Mouse (Mus musculus) MEL (cell line): ENCODE measurements around the gene Omg. TPM values are rescaled to one million over a fixed set of nuclear protein-coding genes. Genes with fewer than 3 reads are reported as not detected.

Experiments
- DNase-seq: peaks from one replicate; pipeline ENCODE4 v3.0.0; 2011; ENCODE audit warnings: low read depth, low spot score
- H3K27ac ChIP-seq: 2 replicates; pipeline ENCODE4 v1.5.1; 2012; ENCODE audit warnings: low read depth, mild to moderate bottlenecking, control low read depth, low read length, moderate library complexity; ENCODE audit not compliant: control insufficient read depth
- H3K27me3 ChIP-seq, 2 experiments: fragments of 150-350 bp in 1 of 2; sonication (generic) in 1 of 2; 2 replicates each; pipeline ENCODE4 v1.6.1; 2012; ENCODE audit warnings: low read length in 2 of 2, mild to moderate bottlenecking in 2 of 2, improper control_type of control experiment in 1 of 2, moderate library complexity in 1 of 2; ENCODE audit not compliant: insufficient read depth in 2 of 2, control insufficient read depth in 1 of 2
- H3K36me3 ChIP-seq, 2 experiments: 2 replicates each; pipeline ENCODE4 v1.6.1; 2012 to 2014; ENCODE audit warnings: low read length in 2 of 2, improper control_type of control experiment in 1 of 2, inconsistent platforms in 1 of 2, mild to moderate bottlenecking in 1 of 2; ENCODE audit not compliant: insufficient read depth in 2 of 2, control insufficient read depth in 1 of 2
- H3K4me1 ChIP-seq, 2 experiments: fragments of 150-350 bp in 1 of 2; sonication (generic) in 1 of 2; 2 replicates each; pipeline ENCODE4 v1.6.1; 2012; ENCODE audit warnings: low read length in 2 of 2, improper control_type of control experiment in 1 of 2, mild to moderate bottlenecking in 1 of 2; ENCODE audit not compliant: insufficient read depth in 2 of 2, control insufficient read depth in 1 of 2
- H3K4me3 ChIP-seq, 2 experiments: fragments of 150-350 bp in 1 of 2; sonication (generic) in 1 of 2; 2 replicates each; pipeline ENCODE4 v1.5.1; 2012; ENCODE audit warnings: low read depth in 2 of 2, low read length in 2 of 2, mild to moderate bottlenecking in 2 of 2, moderate library complexity in 2 of 2, control low read depth in 1 of 2, improper control_type of control experiment in 1 of 2; ENCODE audit not compliant: control insufficient read depth in 1 of 2, insufficient read depth in 1 of 2
- H3K79me2 ChIP-seq: 2 replicates; pipeline ENCODE4 v1.6.1; 2012; ENCODE audit warnings: mild to moderate bottlenecking, low read length, moderate library complexity; ENCODE audit not compliant: control insufficient read depth, poor library complexity, insufficient read depth
- H3K9ac ChIP-seq: 2 replicates; pipeline ENCODE4 v1.6.1; 2012; ENCODE audit warnings: low read depth, mild to moderate bottlenecking, control low read depth, low read length, moderate library complexity; ENCODE audit not compliant: control insufficient read depth, poor library complexity, severe bottlenecking
- H3K9me3 ChIP-seq: fragments of 150-350 bp; sonication (generic); replicated peaks from 2 replicates; pipeline ENCODE4 v1.6.1; 2012; ENCODE audit warnings: mild to moderate bottlenecking, low read length, improper control_type of control experiment, moderate library complexity; ENCODE audit not compliant: insufficient read depth
- CHD1 ChIP-seq: IDR thresholded peaks from 2 replicates; pipeline ENCODE4 v1.6.1; 2012; ENCODE audit warnings: low read depth, mild to moderate bottlenecking, inconsistent platforms, low read length, improper control_type of control experiment
- CHD2 ChIP-seq: IDR thresholded peaks from 2 replicates; pipeline ENCODE4 v1.6.1; 2011; ENCODE audit warnings: low read length, improper control_type of control experiment
- CTCF ChIP-seq, 3 experiments: IDR thresholded peaks in 2 of 3; conservative IDR thresholded peaks in 1 of 3; 2 replicates each; pipeline ENCODE4 v1.5.1; 2011 to 2012; ENCODE audit warnings: low read length in 3 of 3, low read depth in 2 of 3, mild to moderate bottlenecking in 2 of 3, improper control_type of control experiment in 1 of 3, inconsistent platforms in 1 of 3, mixed read lengths in 1 of 3, moderate library complexity in 1 of 3; ENCODE audit not compliant: control insufficient read depth in 1 of 3, insufficient read depth in 1 of 3, poor library complexity in 1 of 3, severe bottlenecking in 1 of 3
- E2F4 ChIP-seq: IDR thresholded peaks from 2 replicates; pipeline ENCODE4 v1.6.1; 2011; ENCODE audit warnings: low read depth, low read length, improper control_type of control experiment, borderline replicate concordance
- ETS1 ChIP-seq: IDR thresholded peaks from 2 replicates; pipeline ENCODE4 v1.6.1; 2012; ENCODE audit warnings: low read depth, mild to moderate bottlenecking, inconsistent platforms, low read length, improper control_type of control experiment, moderate library complexity
- GATA1 ChIP-seq: IDR thresholded peaks from 2 replicates; pipeline ENCODE4 v1.6.1; 2011; ENCODE audit warnings: low read depth, low read length, improper control_type of control experiment
- HCFC1 ChIP-seq: IDR thresholded peaks from 2 replicates; pipeline ENCODE4 v1.6.1; 2012; ENCODE audit warnings: low read depth, mild to moderate bottlenecking, inconsistent platforms, low read length, improper control_type of control experiment, moderate library complexity
- JUND ChIP-seq: IDR thresholded peaks from 2 replicates; pipeline ENCODE4 v1.6.1; 2011; ENCODE audit warnings: low read depth, mild to moderate bottlenecking, improper control_type of control experiment, low read length
- KAT2A ChIP-seq: conservative IDR thresholded peaks from 2 replicates; pipeline ENCODE4 v1.6.1; 2012; ENCODE audit warnings: low read depth, low read length, improper control_type of control experiment, inconsistent platforms
- MAFK ChIP-seq: IDR thresholded peaks from 2 replicates; pipeline ENCODE4 v1.6.1; 2011; ENCODE audit warnings: low read depth, mild to moderate bottlenecking, low read length, improper control_type of control experiment, borderline replicate concordance
- MAX ChIP-seq: IDR thresholded peaks from 2 replicates; pipeline ENCODE4 v1.6.1; 2011; ENCODE audit warnings: low read length, improper control_type of control experiment
- MAZ ChIP-seq: IDR thresholded peaks from 2 replicates; pipeline ENCODE4 v1.6.1; 2012; ENCODE audit warnings: low read depth, mild to moderate bottlenecking, inconsistent platforms, low read length, improper control_type of control experiment
- MEF2A ChIP-seq: IDR thresholded peaks from 2 replicates; pipeline ENCODE4 v1.6.1; 2014; ENCODE audit warnings: low read depth, mild to moderate bottlenecking, inconsistent platforms, low read length, improper control_type of control experiment; ENCODE audit not compliant: poor library complexity, insufficient replicate concordance, severe bottlenecking; ENCODE audit errors: extremely low read depth
- MYB ChIP-seq: IDR thresholded peaks from 2 replicates; pipeline ENCODE4 v1.6.1; 2011; ENCODE audit warnings: mild to moderate bottlenecking, low read depth, low read length, improper control_type of control experiment
- NRF1 ChIP-seq: IDR thresholded peaks from 2 replicates; pipeline ENCODE4 v1.6.1; 2014; ENCODE audit warnings: low read depth, mild to moderate bottlenecking, inconsistent platforms, low read length, improper control_type of control experiment, moderate library complexity; ENCODE audit not compliant: poor library complexity, insufficient read depth, severe bottlenecking
- POLR2A ChIP-seq, 2 experiments: IDR thresholded peaks; 2 replicates each; pipeline ENCODE4 v1.6.1; 2011 to 2012; ENCODE audit warnings: low read length in 2 of 2, mild to moderate bottlenecking in 2 of 2, control low read depth in 1 of 2, improper control_type of control experiment in 1 of 2, low read depth in 1 of 2, moderate library complexity in 1 of 2; ENCODE audit not compliant: control insufficient read depth in 1 of 2, insufficient read depth in 1 of 2, poor library complexity in 1 of 2
- POLR2AphosphoS2 ChIP-seq: IDR thresholded peaks from 2 replicates; pipeline ENCODE4 v1.6.1; 2011; ENCODE audit warnings: low read length, improper control_type of control experiment
- RAD21 ChIP-seq: IDR thresholded peaks from 2 replicates; pipeline ENCODE4 v1.6.1; 2011; ENCODE audit warnings: mild to moderate bottlenecking, low read depth, low read length, improper control_type of control experiment
- RCOR1 ChIP-seq: IDR thresholded peaks from 2 replicates; pipeline ENCODE4 v1.6.1; 2012; ENCODE audit warnings: low read depth, mild to moderate bottlenecking, inconsistent platforms, low read length, improper control_type of control experiment
- SIN3A ChIP-seq: IDR thresholded peaks from 2 replicates; pipeline ENCODE4 v1.6.1; 2012; ENCODE audit warnings: low read length, improper control_type of control experiment, inconsistent platforms
- SMC3 ChIP-seq: IDR thresholded peaks from 2 replicates; pipeline ENCODE4 v1.6.1; 2011; ENCODE audit warnings: low read depth, low read length, improper control_type of control experiment
- TAL1 ChIP-seq: IDR thresholded peaks from 2 replicates; pipeline ENCODE4 v1.6.1; 2012; ENCODE audit warnings: mild to moderate bottlenecking, inconsistent platforms, low read length, moderate library complexity, mixed read lengths
- USF1 ChIP-seq: IDR thresholded peaks from 2 replicates; pipeline ENCODE4 v1.6.1; 2014; ENCODE audit warnings: low read depth, mild to moderate bottlenecking, inconsistent platforms, low read length, improper control_type of control experiment, moderate library complexity
- USF2 ChIP-seq, 2 experiments: IDR thresholded peaks; 2 replicates each; pipeline ENCODE4 v1.6.1; 2011 to 2012; ENCODE audit warnings: improper control_type of control experiment in 2 of 2, low read length in 2 of 2, borderline replicate concordance in 1 of 2, inconsistent platforms in 1 of 2, low read depth in 1 of 2, mild to moderate bottlenecking in 1 of 2; ENCODE audit not compliant: insufficient read depth in 1 of 2
- ZC3H11A ChIP-seq: IDR thresholded peaks from 2 replicates; pipeline ENCODE4 v1.6.1; 2012; ENCODE audit warnings: low read depth, mild to moderate bottlenecking, inconsistent platforms, low read length, improper control_type of control experiment
- ZKSCAN1 ChIP-seq: IDR thresholded peaks from 2 replicates; pipeline ENCODE4 v1.6.1; 2012; ENCODE audit warnings: low read depth, mild to moderate bottlenecking, inconsistent platforms, low read length, improper control_type of control experiment, moderate library complexity
- ZMIZ1 ChIP-seq: IDR thresholded peaks from 2 replicates; pipeline ENCODE4 v1.6.1; 2012; ENCODE audit warnings: low read depth, mild to moderate bottlenecking, inconsistent platforms, low read length, improper control_type of control experiment, moderate library complexity
- polyA plus RNA-seq, 2 experiments: library from polyadenylated mRNA; stranded (reverse) in 1 of 2; unstranded in 1 of 2; fragments of >175 nt in 1 of 2; fragments of >200 nt in 1 of 2; gene quantifications; 2 replicates each; pipeline versions ENCODE4 v1.2.1 to v1.2.4; 2012; ENCODE audit warnings: low replicate concordance in 2 of 2, low read depth in 1 of 2; ENCODE audit not compliant: insufficient read length in 2 of 2, insufficient read depth in 1 of 2, missing spikeins in 1 of 2
- total RNA-seq: library from RNA; depleted of rRNA; stranded (reverse); fragments of 300-350 nt; gene quantifications from 2 replicates; pipeline ENCODE4 v1.2.3, GENCODE M21; 2012; rRNA removed

The Omg gene
- total RNA-seq = not detected in 2 replicates
- polyA plus RNA-seq = under 1 TPM in 1 of 2 experiments, not detected in 1; 0.21 TPM

DNA sequence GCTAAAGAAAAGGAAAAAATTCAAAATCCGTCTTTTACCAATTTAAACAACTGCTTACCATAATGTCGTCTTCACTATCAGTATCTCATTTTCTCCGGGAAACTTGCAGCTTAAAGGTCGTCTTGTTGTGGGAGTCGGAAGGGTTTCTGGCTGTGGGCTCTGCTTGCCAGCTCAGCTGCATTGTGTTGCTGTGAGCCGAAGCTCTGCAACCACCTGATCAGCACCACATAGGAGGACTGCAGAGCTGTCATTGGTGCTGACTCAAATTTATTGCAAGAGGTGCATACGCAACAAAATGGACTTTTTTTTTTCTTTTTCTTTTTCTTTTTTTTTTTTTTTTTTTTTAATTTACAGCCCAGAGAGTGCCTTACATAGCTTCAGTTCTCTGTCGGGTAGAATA, at the start of gene Omg:
Omg (minus strand) TSS at position 240 of the 400 bp plus-strand sequence.
- Histone ChIP-seq H3K79me2 (no peaks in the 10 kb centered on the region), H3K4me3 (no peak within 1 kb of the TSS), H3K9me3 (no peaks in the 10 kb centered on the region), H3K36me3 (no peaks in the 10 kb centered on the region; a peak in 1 of 4 replicates), H3K4me1 (no peaks in the 10 kb centered on the region), H3K27ac (no peak within 1 kb of the TSS), H3K9ac (no peak within 1 kb of the TSS), H3K27me3 (no peaks in the 10 kb centered on the region)
- TF ChIP-seq HCFC1 (no peak), SMC3 (no peak), MEF2A (no peak), TAL1 (no peak), ZC3H11A (no peak)
- DNase-seq = no peak

DNA sequence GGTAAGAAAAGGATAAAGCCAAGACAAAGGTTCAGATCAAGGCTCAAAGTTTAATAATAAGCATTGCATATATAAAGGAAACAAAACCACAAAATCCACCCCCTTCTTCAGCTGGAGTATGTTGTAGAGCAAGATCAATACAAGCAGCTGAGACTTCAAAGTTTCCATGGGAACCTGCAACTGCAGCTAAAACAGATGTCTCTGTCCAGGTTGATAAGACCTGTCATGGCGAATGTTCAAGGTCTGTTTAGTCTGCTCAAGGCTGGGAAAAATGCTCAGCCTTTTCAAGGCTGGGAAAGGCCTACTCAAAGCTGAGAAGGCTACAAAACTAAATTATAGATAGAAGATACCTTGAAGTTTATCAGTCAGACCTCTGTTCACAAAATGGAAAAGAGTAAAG, 48.7 kb upstream of the Omg start:
- Histone ChIP-seq H3K27me3 (no peaks in the 10 kb centered on the region), H3K9me3 (no peaks in the 10 kb centered on the region), H3K4me1 (no peaks in the 10 kb centered on the region), H3K9ac (no peak overlapping the region), H3K79me2 (no peaks in the 10 kb centered on the region), H3K27ac (no peak overlapping the region), H3K4me3 (no peak overlapping the region), H3K36me3 (peaks cover 2 to 26% of the 10 kb centered on the region in 2 experiments; a peak in 3 of 4 replicates)
- TF ChIP-seq CHD1 = no peak
- no peak for TF ChIP-seq MEF2A
- TF ChIP-seq MAZ = no peak
- no peak for TF ChIP-seq POLR2A (IDR thresholded peaks at IDR 0.05; ENCODE audit: control insufficient read depth in 1 of 2, insufficient read depth in 1 of 2, low read depth in 1 of 2, low read length in 2 of 2, poor library complexity in 1 of 2)
- TF ChIP-seq RCOR1 = no peak
- no peak for TF ChIP-seq RAD21
- no peak for TF ChIP-seq KAT2A
- no peak for TF ChIP-seq E2F4
- TF ChIP-seq MAX = no peak
- no peak for TF ChIP-seq CHD2
- TF ChIP-seq GATA1 = 0 out of 2 replicates have a peak, but pooled peaks have one; percentile 12
- no peak for TF ChIP-seq MAFK
- no peak for TF ChIP-seq ZKSCAN1
- no peak for TF ChIP-seq JUND
- no peak for TF ChIP-seq MYB
- TF ChIP-seq USF1 = no peak
- TF ChIP-seq USF2 (IDR thresholded peaks at IDR 0.05; ENCODE audit: borderline replicate concordance in 1 of 2, insufficient read depth in 1 of 2, low read depth in 1 of 2, low read length in 2 of 2) = no peak
- no peak for TF ChIP-seq NRF1
- no peak for TF ChIP-seq HCFC1
- TF ChIP-seq CTCF (IDR thresholded peaks at IDR 0.05 in 2 of 3, conservative IDR thresholded peaks at IDR 0.05 in 1 of 3; ENCODE audit: control insufficient read depth in 1 of 3, insufficient read depth in 1 of 3, low read depth in 2 of 3, low read length in 3 of 3, poor library complexity in 1 of 3, severe bottlenecking in 1 of 3) = no peak
- peak; percentile 25; the same call in 1 of the 2 replicates for TF ChIP-seq SIN3A
- peak; percentile 66 for TF ChIP-seq ETS1
- no peak for TF ChIP-seq POLR2AphosphoS2
- no peak for TF ChIP-seq ZMIZ1
- no peak for TF ChIP-seq TAL1
- DNase-seq = peak; percentile 49
